Mouse (Mus musculus) lung, postnatal 0 days (tissue): ENCODE results near the gene Slc2a2. TPM values are rescaled to one million over a fixed set of nuclear protein-coding genes. Genes with fewer than 3 reads are reported as not detected.
"Not testable (repeated sequence)": the region's sequence is repeated elsewhere in the genome, so short reads cannot be mapped to it uniquely, and the experiment has no call there.

Experiments
- ATAC-seq: fragments of 200-750 bp; cut with Nextera tagmentation; 2 replicates; pipeline ENCODE4 v1.8.0; 2017; ENCODE audit warnings: moderate library complexity
- DNase-seq: peaks from one replicate; pipeline ENCODE4 v3.0.0-alpha.2; 2016; ENCODE audit warnings: low spot score
- H3K27ac ChIP-seq: fragments of 300-500 bp; sonication (generic); 2 replicates; pipeline ENCODE4 v1.5.1; 2014; ENCODE audit warnings: antibody characterized with exemption, mild to moderate bottlenecking, low read length, mixed read lengths
- H3K27me3 ChIP-seq: fragments of 300-500 bp; sonication (generic); replicated peaks from 2 replicates; pipeline ENCODE4 v1.6.1; 2014; ENCODE audit warnings: low read length, mixed read lengths; ENCODE audit not compliant: insufficient read depth
- H3K36me3 ChIP-seq: fragments of 300-500 bp; sonication (generic); 2 replicates; pipeline ENCODE4 v1.6.1; 2014; ENCODE audit warnings: low read length, mixed read lengths; ENCODE audit not compliant: insufficient read depth
- H3K4me1 ChIP-seq: fragments of 300-500 bp; sonication (generic); 2 replicates; pipeline ENCODE4 v1.6.1; 2014; ENCODE audit warnings: antibody characterized with exemption, low read depth, low read length, mixed read lengths; ENCODE audit not compliant: insufficient read depth
- H3K4me2 ChIP-seq: fragments of 300-500 bp; sonication (generic); replicated peaks from 2 replicates; pipeline ENCODE4 v1.6.1; 2014; ENCODE audit warnings: low read depth, mild to moderate bottlenecking, low read length, moderate library complexity, mixed read lengths
- H3K4me3 ChIP-seq: fragments of 300-500 bp; sonication (generic); 2 replicates; pipeline ENCODE4 v1.5.1; 2014; ENCODE audit warnings: low read depth, low read length
- H3K9ac ChIP-seq: fragments of 300-500 bp; sonication (generic); replicated peaks from 2 replicates; pipeline ENCODE4 v1.6.1; 2014; ENCODE audit warnings: low read depth, mild to moderate bottlenecking
- H3K9me3 ChIP-seq: fragments of 300-500 bp; sonication (generic); 2 replicates; pipeline ENCODE4 v1.6.1; 2016; ENCODE audit warnings: low read length, mixed read lengths
- CTCF ChIP-seq: IDR thresholded peaks from 2 replicates; pipeline ENCODE4 v1.5.1; 2016; ENCODE audit warnings: antibody characterized with exemption, mild to moderate bottlenecking
- EP300 ChIP-seq: IDR thresholded peaks from 2 replicates; pipeline ENCODE4 v1.6.1; 2016; ENCODE audit warnings: antibody characterized with exemption, mild to moderate bottlenecking, control low read depth
- WGBS: fragments of 180-500 bp; shearing (Covaris S2); extraction: QIAGEN DNeasy Blood & Tissue Kit; methylation state at CpG from one replicate; pipeline ENCODE4 v1.1.7; 2014; 5-methylcytosine and 5-hydroxymethylcytosine counted together
- polyA plus RNA-seq: library from polyadenylated mRNA; unstranded; fragments of >200 nt; fragmentation: Nextera tagmentation; extraction: Ambion mirVana; gene quantifications from 2 replicates; pipeline ENCODE4 v1.2.1, GENCODE M21; 2015

Slc2a2 gene
- polyA plus RNA-seq, 1 experiment from 2014 or later, result 0.24 TPM

- Histone ChIP-seq H3K36me3 (no peaks in the 10 kb centered on the region), H3K4me1 (no peaks in the 10 kb centered on the region), H3K27me3 (no peaks in the 10 kb centered on the region), H3K9ac (no peak overlapping the region), H3K27ac (peak overlapping the region; percentile 14; the same call in 1 of the 2 replicates), H3K9me3 (no peaks in the 10 kb centered on the region), H3K4me3 (no peak overlapping the region), H3K4me2 (no peak overlapping the region)
- TF ChIP-seq EP300 (peak; percentile 92), CTCF (no peak)
- peak; percentile 96 for ATAC-seq
- peak; percentile 86 for DNase-seq
- 55% methylated on average over 4 of the region's 4 CpGs for WGBS
These were observed 69.2 kb downstream of the Slc2a2 start for GRCm38 (mm10) chr3:28766935-28767334.

GRCm38 (mm10) chr3:28768222-28768621 is 70.5 kb downstream of the Slc2a2 start:
- ATAC-seq, result 0 out of 2 replicates have a peak, but pooled peaks have one; percentile 21
- WGBS, result 55% methylated on average over 3 of the region's 3 CpGs
- H3K9me3 ChIP-seq, result no peaks in the 10 kb centered on the region
- H3K9ac ChIP-seq, result no peak overlapping the region
- no peaks in the 10 kb centered on the region for H3K4me1 ChIP-seq
- no peak overlapping the region for H3K4me3 ChIP-seq
- TF ChIP-seq EP300 (no peak), CTCF (no peak)
- H3K27me3 ChIP-seq, result no peaks in the 10 kb centered on the region
- H3K27ac ChIP-seq, result peak overlapping the region; percentile 21; the same call in 1 of the 2 replicates
- no peaks in the 10 kb centered on the region for H3K36me3 ChIP-seq
- H3K4me2 ChIP-seq, result no peak overlapping the region
- DNase-seq, result peak; percentile 12

- not testable (repeated sequence) for H3K27ac ChIP-seq, H3K27me3 ChIP-seq, H3K4me3 ChIP-seq, H3K9me3 ChIP-seq, DNase-seq, H3K36me3 ChIP-seq, H3K9ac ChIP-seq, ATAC-seq, H3K4me1 ChIP-seq, H3K4me2 ChIP-seq
- WGBS, result 59% methylated on average over 4 of the region's 4 CpGs
These were observed 75.2 kb downstream of the Slc2a2 start for GRCm38 (mm10) chr3:28772919-28773318.

- Histone ChIP-seq H3K9ac (no peak overlapping the region), H3K4me1 (no peaks in the 10 kb centered on the region), H3K36me3 (no peaks in the 10 kb centered on the region), H3K9me3 (no peaks in the 10 kb centered on the region), H3K4me2 (no peak overlapping the region), H3K4me3 (no peak overlapping the region), H3K27ac (no peak overlapping the region), H3K27me3 (no peaks in the 10 kb centered on the region)
- ATAC-seq (no peak), DNase-seq (no peak)
- WGBS, result 82% methylated on average over 7 of the region's 7 CpGs
- TF ChIP-seq CTCF, result no peak
These were observed 77.7 kb downstream of the Slc2a2 start for GRCm38 (mm10) chr3:28775361-28775760.

GRCm38 (mm10) chr3:28775958-28776357 is 78.3 kb downstream of the Slc2a2 start:
- no peak overlapping the region for H3K4me3 ChIP-seq
- no peaks in the 10 kb centered on the region for H3K4me1 ChIP-seq
- ATAC-seq, result no peak
- 78% methylated on average over 1 of the region's 1 CpGs for WGBS
- no peak for TF ChIP-seq EP300
- no peaks in the 10 kb centered on the region for H3K27me3 ChIP-seq
- no peak overlapping the region for H3K4me2 ChIP-seq
- no peak overlapping the region for H3K27ac ChIP-seq
- no peak overlapping the region for H3K9ac ChIP-seq
- no peaks in the 10 kb centered on the region for H3K9me3 ChIP-seq
- DNase-seq, result no peak
- H3K36me3 ChIP-seq, result no peaks in the 10 kb centered on the region

GRCm38 (mm10) chr3:28776491-28776890 is 78.8 kb downstream of the Slc2a2 start:
- H3K27ac ChIP-seq, result no peak overlapping the region
- H3K9ac ChIP-seq, result no peak overlapping the region
- no peak overlapping the region for H3K4me2 ChIP-seq
- no peaks in the 10 kb centered on the region for H3K36me3 ChIP-seq
- WGBS, result 77% methylated on average over 1 of the region's 1 CpGs
- no peak for ATAC-seq
- H3K27me3 ChIP-seq, result no peaks in the 10 kb centered on the region
- DNase-seq, result no peak
- H3K4me1 ChIP-seq, result no peaks in the 10 kb centered on the region
- no peaks in the 10 kb centered on the region for H3K9me3 ChIP-seq
- no peak for TF ChIP-seq EP300
- H3K4me3 ChIP-seq, result no peak overlapping the region

GRCm38 (mm10) chr3:28780511-28780910 is 82.8 kb downstream of the Slc2a2 start:
- peak overlapping the region; percentile 99; the same call in 1 of the 2 replicates for H3K4me2 ChIP-seq
- H3K4me1 ChIP-seq, result 0 out of 2 replicates have a peak, but pooled peaks cover 4% of the 10 kb centered on the region
- H3K9ac ChIP-seq, result no peak overlapping the region
- TF ChIP-seq EP300, result no peak
- TF ChIP-seq CTCF, result no peak
- H3K27me3 ChIP-seq, result no peaks in the 10 kb centered on the region
- H3K36me3 ChIP-seq, result no peaks in the 10 kb centered on the region
- no peak overlapping the region for H3K27ac ChIP-seq
- no peaks in the 10 kb centered on the region for H3K9me3 ChIP-seq
- 67% methylated on average over 9 of the region's 9 CpGs for WGBS
- ATAC-seq (peak; percentile 41), DNase-seq (no peak)
- 0 out of 2 replicates have a peak overlapping the region, but pooled peaks have one; percentile 56 for H3K4me3 ChIP-seq

Other genes with a start within 250 kb of the Slc2a2 start
- gene Eif5a2, start 83.4 kb downstream of the Slc2a2 start, polyA plus RNA-seq, result 4.7 and 6.2 TPM in 2 replicates
- 279 and 306 TPM in 2 replicates for gene Rpl22l1, start 107.5 kb downstream of the Slc2a2 start, polyA plus RNA-seq
- not detected in 2 replicates for gene Gm1527, start 194.7 kb downstream of the Slc2a2 start, polyA plus RNA-seq